Mouse (Mus musculus): ENCODE measurements around the gene Vmn2r65.

The Vmn2r65 gene

DNA sequence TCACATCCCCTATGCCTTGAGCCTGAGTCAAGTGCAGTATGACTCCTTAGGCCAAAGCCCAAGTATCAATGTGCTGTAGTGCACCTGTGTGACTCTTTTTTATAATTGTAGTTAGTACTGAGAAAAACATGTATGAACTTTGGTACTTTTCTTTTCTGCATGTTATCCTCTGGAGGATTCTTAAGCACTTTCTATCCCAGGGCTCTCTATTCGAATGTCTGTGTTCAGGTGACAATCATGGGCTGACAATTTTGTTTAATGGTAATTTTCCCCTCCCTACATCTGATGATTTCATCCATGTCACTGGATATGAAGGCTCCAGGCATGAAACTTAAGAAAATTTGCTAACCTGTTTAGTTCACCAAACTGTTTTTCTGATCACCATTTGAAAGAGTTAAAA is at the start of gene Vmn2r65:
TSS of gene Vmn2r65 (minus strand) at position 101 of the 400 bp plus-strand sequence.
- no peak for DNase-seq

DNA sequence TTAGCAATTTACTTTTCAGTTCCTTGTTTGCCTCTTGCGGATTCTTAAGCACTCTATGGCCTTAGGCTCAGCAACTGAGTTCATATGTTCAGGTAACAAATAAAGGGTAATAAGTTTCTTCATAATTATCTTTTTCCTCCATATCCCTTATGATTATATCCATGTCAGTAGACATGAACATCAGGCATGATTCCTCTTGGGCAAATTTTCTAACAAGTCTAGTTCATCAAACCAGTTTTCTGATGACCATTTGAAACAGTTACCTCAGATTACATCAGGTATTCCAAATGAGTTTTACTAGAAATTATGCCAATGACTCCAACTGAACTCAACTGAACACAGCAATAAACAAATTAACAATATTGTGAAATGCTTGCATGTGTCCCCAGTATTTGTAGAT is 48.3 kb upstream of the Vmn2r65 start, which contains the start of gene Vmn2r66:
TSS of gene Vmn2r66 (minus strand) at position 101 of the 400 bp plus-strand sequence.
- no peak for DNase-seq

DNA sequence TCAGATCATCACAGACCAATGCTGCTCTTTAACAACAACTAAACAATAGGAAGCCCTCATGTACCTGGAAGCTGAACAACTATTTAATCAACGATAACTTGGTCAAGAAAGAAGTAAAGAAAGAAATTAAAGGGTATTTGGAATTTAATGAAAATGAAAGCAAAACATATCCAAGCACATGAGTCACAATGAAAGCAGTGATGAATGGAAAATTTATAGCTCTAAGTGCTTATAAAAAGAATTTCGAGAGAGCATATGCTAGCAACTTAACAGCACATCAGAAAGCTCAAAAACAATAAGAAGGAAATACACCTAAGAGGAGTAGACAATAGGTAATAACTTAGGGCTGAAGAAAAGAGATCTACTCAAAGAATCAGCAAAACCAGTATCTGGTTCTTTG is 32.8 kb upstream of the Vmn2r65 start:
- no peak for DNase-seq

All from kidney, postnatal 36 days (tissue).